Mouse (Mus musculus) C2C12 (cell line): Measurements from ENCODE around the gene Usp37. TPM values are rescaled to one million over a fixed set of nuclear protein-coding genes. Genes with fewer than 3 reads are reported as not detected.

Experiments
- H3K27me3 ChIP-seq: one replicate; pipeline ENCODE4 v1.6.1; 2011; ENCODE audit not compliant: control insufficient read depth, insufficient read depth, insufficient read length
- H3K36me3 ChIP-seq: one replicate; pipeline ENCODE4 v1.6.1; 2011; ENCODE audit not compliant: control insufficient read depth, insufficient read depth
- H3K4me3 ChIP-seq: one replicate; pipeline ENCODE4 v1.5.1; 2011; ENCODE audit warnings: mild to moderate bottlenecking, control low read depth; ENCODE audit not compliant: poor library complexity, insufficient read depth, severe bottlenecking
- H3K79me2 ChIP-seq: one replicate; pipeline ENCODE4 v1.6.1; 2011; ENCODE audit not compliant: control insufficient read depth, insufficient read depth
- H3K79me3 ChIP-seq: one replicate; pipeline ENCODE4 v1.6.1; 2011; ENCODE audit warnings: low read depth, control low read depth
- H3ac ChIP-seq: one replicate; pipeline ENCODE3; 2011; ENCODE audit warnings: low read depth; ENCODE audit not compliant: control insufficient read depth, insufficient read length
- CEBPB ChIP-seq: IDR thresholded peaks from one replicate; pipeline ENCODE4 v1.6.1; 2011; ENCODE audit warnings: low read depth, mild to moderate bottlenecking, control low read depth, moderate library complexity
- CTCF ChIP-seq: IDR thresholded peaks from one replicate; pipeline ENCODE4 v1.5.1; 2011; ENCODE audit not compliant: control insufficient read depth, insufficient read depth, insufficient read length
- FOSL1 ChIP-seq: IDR thresholded peaks from one replicate; pipeline ENCODE4 v1.8.0; 2011; ENCODE audit warnings: mild to moderate bottlenecking, low read length; ENCODE audit not compliant: poor library complexity, insufficient read depth, severe bottlenecking
- MAX ChIP-seq: IDR thresholded peaks from one replicate; pipeline ENCODE4 v1.6.1; 2011; ENCODE audit warnings: mild to moderate bottlenecking, control low read depth
- MYOD1 ChIP-seq: IDR thresholded peaks from one replicate; pipeline ENCODE4 v1.6.1; 2011; ENCODE audit warnings: low read depth; ENCODE audit not compliant: control insufficient read depth, insufficient read length
- MYOG ChIP-seq: IDR thresholded peaks from one replicate; pipeline ENCODE4 v1.6.1; 2011; ENCODE audit not compliant: control insufficient read depth, insufficient read length; ENCODE audit errors: extremely low read depth
- USF1 ChIP-seq: IDR thresholded peaks from one replicate; pipeline ENCODE4 v1.6.1; 2011; ENCODE audit warnings: low read depth, mild to moderate bottlenecking, control low read depth, moderate library complexity
- polyA plus RNA-seq: library from polyadenylated mRNA; unstranded; fragments of >200 nt; fragmentation: generic; extraction: Trizol; gene quantifications from one replicate; pipeline ENCODE4 v1.2.1, GENCODE M21; 2012; ENCODE audit warnings: missing spikeins

The Usp37 gene
- polyA plus RNA-seq, 1 experiment = 4.9 TPM

DNA sequence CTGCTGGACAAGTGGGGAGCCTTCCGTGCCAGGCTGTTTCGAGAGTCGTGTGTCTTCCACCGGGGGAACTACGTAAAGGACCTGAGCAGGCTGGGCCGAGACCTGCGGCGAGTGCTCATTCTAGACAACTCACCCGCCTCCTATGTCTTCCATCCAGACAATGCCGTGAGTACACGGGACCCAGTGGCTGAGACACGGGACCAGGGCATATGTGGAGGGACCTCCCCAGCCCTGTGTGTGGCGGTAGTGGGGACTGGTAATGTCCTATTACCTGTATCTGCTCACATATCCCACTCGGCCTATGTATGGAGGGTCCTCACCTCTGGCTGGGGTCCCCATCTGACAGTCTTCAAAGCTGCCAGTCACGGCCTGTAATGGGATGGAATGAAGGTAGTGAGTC lies 149.2 kb downstream of the Usp37 start:
- H3K79me2 ChIP-seq = peaks cover 38% of the 10 kb centered on the region

GRCm38 (mm10) chr1:74394311-74394710 lies 149.8 kb downstream of the Usp37 start:
- Histone ChIP-seq H3K79me2 (peaks cover 38% of the 10 kb centered on the region), H3K27me3 (no peaks in the 10 kb centered on the region), H3K4me3 (no peak overlapping the region), H3K79me3 (peaks cover 25% of the 10 kb centered on the region), H3K36me3 (peaks cover 22% of the 10 kb centered on the region), H3ac (no peak overlapping the region)
- TF ChIP-seq MYOD1 (no peak), CTCF (no peak), MAX (no peak), CEBPB (no peak), MYOG (no peak)

More for the DNA sequence above, 149.2 kb downstream of the Usp37 start:
- Histone ChIP-seq H3ac (no peak overlapping the region), H3K27me3 (no peaks in the 10 kb centered on the region), H3K36me3 (peaks cover 22% of the 10 kb centered on the region), H3K4me3 (no peak overlapping the region), H3K79me3 (peaks cover 25% of the 10 kb centered on the region)
- no peak for TF ChIP-seq MYOD1
- TF ChIP-seq CEBPB = no peak
- TF ChIP-seq CTCF = no peak
- no peak for TF ChIP-seq MYOG
- TF ChIP-seq FOSL1 = no peak
- no peak for TF ChIP-seq USF1
- no peak for TF ChIP-seq MAX

- TF ChIP-seq FOSL1 (no peak), MYOD1 (no peak), CEBPB (no peak), CTCF (no peak), MAX (no peak), MYOG (no peak), USF1 (no peak)
- Histone ChIP-seq H3K79me2 (peaks cover 38% of the 10 kb centered on the region), H3K4me3 (no peak overlapping the region), H3K79me3 (peaks cover 25% of the 10 kb centered on the region), H3ac (no peak overlapping the region), H3K27me3 (no peaks in the 10 kb centered on the region), H3K36me3 (peaks cover 22% of the 10 kb centered on the region)
These were observed 150.4 kb downstream of the Usp37 start for GRCm38 (mm10) chr1:74393697-74394096.

DNA sequence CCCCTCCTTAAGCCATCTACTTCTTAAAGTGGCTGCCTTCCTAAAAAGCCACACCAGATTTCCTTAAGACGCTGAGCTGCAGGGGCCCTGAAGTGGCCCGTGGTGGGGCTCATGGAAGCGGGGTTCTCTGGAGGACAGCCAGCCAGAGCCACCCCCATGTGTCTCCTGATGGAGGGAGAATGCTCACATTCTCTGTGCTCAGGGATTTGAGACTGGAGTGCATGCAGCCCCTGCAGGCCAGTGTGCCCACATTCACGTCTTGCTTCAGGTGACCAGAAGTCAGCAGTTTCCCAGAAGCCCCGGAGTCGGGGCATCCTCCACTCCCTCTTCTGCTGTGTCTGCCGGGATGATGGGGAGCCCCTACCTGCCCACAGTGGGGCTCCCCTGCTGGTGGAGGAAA lies 151.1 kb downstream of the Usp37 start:
- peaks cover 25% of the 10 kb centered on the region for H3K79me3 ChIP-seq
- no peaks in the 10 kb centered on the region for H3K27me3 ChIP-seq
- H3K4me3 ChIP-seq = peak overlapping the region; percentile 78
- peaks cover 38% of the 10 kb centered on the region for H3K79me2 ChIP-seq
- H3K36me3 ChIP-seq = peaks cover 22% of the 10 kb centered on the region
- no peak overlapping the region for H3ac ChIP-seq
- TF ChIP-seq MAX = no peak
- no peak for TF ChIP-seq MYOD1
- TF ChIP-seq CTCF = no peak
- TF ChIP-seq MYOG = no peak
- TF ChIP-seq USF1 = no peak

GRCm38 (mm10) chr1:74392446-74392994 lies 151.6 kb downstream of the Usp37 start:
- Histone ChIP-seq H3K79me2 (peaks cover 38% of the 10 kb centered on the region), H3K36me3 (peaks cover 22% of the 10 kb centered on the region), H3ac (peak overlapping the region; percentile 95), H3K79me3 (peaks cover 25% of the 10 kb centered on the region), H3K4me3 (peak overlapping the region; percentile 78), H3K27me3 (no peaks in the 10 kb centered on the region)
- TF ChIP-seq USF1 = no peak
- no peak for TF ChIP-seq CEBPB
- TF ChIP-seq MYOG = no peak
- TF ChIP-seq MAX = no peak
- no peak for TF ChIP-seq CTCF
- TF ChIP-seq FOSL1 = no peak
- no peak for TF ChIP-seq MYOD1
